Mouse (Mus musculus) kidney, postnatal 36 days (tissue): ENCODE measurements around the gene Tlnrd1.

ENCODE experiments used
- DNase-seq, 2 experiments: peaks; one replicate each; pipeline ENCODE4 v3.0.0; 2021 to 2022; ENCODE audit warnings: mixed read lengths in 2 of 2

Tlnrd1 gene

GRCm38 (mm10) chr7:83883276-83884020 lies 657 bp downstream of the Tlnrd1 start:
- DNase-seq = peak; percentile 86 to 89

GRCm38 (mm10) chr7:83882633-83883275 lies 1.4 kb downstream of the Tlnrd1 start:
- DNase-seq = peak; percentile 68 to 85

GRCm38 (mm10) chr7:83882150-83882632 lies 1.9 kb downstream of the Tlnrd1 start:
- peak in 1 of 2 experiments; percentile 27 for DNase-seq

DNA sequence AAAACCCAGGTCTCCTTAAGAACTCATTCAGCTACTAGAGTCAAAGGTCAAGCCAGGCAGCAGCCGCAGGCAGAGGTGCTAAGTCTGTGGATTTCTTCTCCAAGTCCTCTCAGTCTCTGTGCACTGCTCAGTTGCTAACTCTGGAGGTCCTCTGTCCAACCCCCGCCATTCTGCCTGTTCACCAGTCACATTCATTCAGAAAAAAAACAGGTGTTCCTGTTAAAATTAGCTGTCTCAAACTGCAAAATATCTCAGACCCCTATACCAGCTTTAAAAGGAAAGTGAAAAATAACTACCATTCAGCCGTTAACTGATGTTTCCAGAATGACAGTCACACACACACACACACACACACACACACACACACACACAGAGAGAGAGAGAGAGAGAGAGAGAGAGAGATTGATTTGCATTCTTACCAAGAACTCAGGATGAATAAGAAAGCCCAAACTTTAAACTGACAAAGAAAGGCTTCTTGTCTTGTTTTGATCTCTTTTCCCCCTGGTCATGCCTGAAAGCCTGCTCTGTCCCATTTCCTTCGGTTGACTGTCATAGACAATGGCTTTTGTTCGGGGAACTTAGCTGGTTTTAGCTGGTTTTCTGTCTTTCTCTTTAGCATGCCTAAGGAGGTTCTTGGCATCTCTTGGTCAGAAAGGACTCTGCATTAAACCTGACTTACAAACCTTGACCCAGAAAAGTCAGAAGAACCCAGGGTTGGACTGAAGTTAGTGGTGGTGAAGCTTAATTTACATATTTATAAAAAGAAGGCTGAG lies 5.2 kb downstream of the Tlnrd1 start:
- peak; percentile 38 to 47 for DNase-seq

DNA sequence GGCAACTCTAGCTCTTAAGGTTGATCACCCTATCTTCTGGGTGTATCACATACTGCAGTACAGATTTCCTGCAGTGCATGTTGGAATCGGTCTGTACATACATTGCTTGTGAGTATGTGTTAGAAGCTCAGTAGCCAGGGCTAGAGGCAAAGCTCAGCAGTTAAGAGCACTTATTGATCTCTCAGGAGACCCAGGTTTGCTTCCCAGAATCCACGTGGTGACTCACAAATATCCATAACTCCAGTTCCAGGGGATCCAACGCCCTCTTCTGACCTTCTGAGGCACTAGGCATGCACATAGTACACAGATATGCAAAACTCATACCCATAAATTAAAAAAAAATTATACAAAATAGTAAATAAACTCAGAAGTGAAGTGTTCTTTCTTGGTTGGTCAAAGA lies 7.0 kb downstream of the Tlnrd1 start:
- no peak for DNase-seq

DNA sequence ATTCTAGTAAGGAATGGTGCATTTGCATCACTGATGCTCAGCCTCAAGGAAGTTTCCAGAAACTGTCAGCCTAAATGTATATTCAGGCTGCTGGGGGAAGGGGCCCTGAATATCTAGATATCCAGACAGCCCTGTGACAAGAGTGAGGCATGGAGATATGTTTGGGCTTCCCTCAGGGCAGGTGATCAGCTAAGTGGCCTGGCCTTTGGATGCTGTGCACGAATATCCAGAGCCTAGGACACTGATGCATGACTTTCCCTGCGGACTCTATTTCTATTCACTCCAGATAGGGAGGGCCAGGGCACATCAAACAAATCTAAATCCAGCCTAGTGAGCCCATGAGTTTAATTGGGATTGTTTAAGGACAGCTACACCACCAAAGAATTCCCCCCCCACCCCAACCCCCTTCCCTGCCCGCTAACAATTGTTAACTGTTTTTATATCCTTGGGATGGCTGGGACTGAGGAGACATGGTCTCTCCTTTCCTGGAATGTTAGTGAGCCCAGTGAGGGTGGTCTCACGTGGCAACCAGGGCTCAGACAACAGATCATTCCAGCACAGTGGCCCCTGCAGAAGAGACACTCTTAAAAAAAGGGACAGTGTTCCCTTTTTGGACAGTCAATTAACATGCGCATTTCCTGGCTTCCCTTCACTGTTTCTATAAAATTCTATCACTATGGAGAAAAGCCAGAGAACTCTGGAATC lies 14.1 kb downstream of the Tlnrd1 start:
- DNase-seq = no peak

GRCm38 (mm10) chr7:83868200-83868599 lies 15.9 kb downstream of the Tlnrd1 start:
- no peak for DNase-seq

- no peak for DNase-seq
Observed at GRCm38 (mm10) chr7:83863554-83863953, 20.6 kb downstream of the Tlnrd1 start.

- DNase-seq = peak in 1 of 2 experiments; percentile 20
Observed at GRCm38 (mm10) chr7:83859378-83860083, 24.6 kb downstream of the Tlnrd1 start.

GRCm38 (mm10) chr7:83857921-83858320 lies 26.2 kb downstream of the Tlnrd1 start:
- DNase-seq = no peak

GRCm38 (mm10) chr7:83857208-83857488 lies 27.0 kb downstream of the Tlnrd1 start:
- DNase-seq = no peak

DNA sequence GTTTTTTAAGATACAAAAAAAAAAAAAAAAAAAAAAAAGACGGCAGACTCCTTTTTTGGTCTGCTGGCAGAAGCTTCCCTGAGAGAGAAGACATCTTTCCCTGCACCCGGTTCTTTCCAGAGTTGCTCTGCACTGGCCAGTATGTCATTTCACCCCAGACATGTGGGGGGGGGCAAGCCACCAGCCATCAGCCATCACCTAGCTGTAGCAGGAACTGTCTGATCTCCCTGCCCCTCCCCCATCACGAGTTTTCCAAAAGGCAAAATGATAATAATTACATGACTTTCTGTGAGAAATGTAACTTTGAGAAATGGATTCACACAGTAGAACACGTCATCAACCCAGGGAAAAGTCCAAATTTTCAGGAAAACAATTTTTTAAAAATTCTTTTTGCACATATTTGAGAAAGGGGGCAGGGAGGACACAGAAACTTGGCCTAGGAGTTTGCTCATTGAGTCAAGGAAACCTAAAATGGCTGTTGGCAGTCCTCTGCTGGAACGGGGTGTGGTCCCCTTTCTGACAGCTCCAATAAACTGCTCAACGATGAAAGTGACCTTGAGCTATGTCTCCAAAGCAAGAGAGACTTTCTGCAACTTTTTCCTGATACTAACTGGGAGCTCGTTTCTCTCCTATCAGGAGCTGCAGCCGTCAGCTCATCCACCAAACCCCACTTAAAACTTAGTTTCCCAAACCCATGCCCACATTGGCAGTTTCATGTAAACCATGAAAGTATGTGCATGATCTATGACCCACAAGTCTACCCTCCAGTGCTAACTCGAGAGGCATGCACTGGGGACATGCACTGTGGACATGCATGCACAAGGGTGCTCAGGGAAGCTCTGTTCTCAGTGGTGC lies 27.5 kb downstream of the Tlnrd1 start:
- no peak for DNase-seq

DNA sequence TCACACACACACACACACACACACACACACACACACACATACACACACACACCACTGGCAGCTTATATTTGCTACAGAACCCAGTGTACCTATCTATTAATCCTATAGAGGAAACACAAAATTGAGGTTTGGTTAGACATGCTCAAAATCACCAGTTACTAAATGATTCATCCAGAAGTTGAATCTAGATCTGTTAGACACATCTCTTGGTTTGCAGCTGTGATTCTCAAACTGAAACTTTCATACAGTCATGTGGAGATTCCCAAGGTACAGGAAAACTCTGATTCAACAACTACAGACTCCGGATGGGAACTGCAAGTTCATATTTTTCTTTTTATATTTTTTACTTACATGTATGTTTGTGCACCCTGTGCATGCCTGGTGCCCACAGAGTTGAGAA lies 28.9 kb downstream of the Tlnrd1 start:
- no peak for DNase-seq

DNA sequence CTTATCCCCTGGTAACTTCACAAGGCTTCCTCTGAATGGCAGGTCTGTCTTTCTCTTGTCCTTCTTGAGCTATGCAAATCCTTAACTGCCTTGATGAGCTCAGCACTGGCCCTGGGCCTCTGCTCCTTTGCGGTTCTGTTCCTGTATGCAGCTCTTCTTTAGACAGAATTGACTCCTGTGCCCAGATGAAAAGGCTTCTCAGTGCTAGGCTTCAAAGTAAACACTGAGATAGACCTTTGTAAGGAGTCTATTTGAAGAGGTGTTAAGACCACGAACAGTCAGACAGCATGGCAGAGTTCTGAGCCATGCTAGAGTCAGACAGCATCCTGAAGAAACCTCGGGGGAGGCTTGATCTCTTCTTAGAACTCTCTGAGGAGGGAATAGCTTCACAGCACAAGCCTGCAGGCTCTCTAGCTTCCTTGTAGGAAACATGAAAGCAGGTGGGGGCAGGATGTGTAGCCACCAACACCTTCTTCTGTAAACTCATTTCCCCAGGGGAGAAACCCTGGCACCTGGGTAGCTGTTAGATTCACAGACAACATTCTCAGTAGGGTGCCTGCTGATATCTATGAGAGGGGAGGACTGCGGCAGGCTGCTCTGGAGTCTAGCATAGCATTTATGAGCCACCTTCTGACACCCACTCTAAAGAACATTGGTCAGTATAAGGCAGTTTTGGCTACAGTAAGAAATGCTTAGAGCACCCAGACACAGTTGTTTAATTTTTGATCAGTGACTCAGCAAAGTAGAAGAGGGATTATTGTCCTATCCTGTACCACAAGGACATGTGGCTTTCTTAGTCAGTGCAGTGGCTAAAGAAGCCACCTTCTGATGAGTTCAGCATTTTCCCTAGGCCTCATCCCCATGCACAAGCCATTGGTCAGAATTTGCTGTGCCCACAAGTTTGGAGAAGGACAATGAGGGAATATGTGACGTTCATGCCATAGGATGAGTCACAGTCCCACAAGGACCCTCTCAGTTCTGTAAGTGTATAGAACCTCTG lies 31.4 kb downstream of the Tlnrd1 start:
- no peak for DNase-seq

- DNase-seq = no peak
Observed at GRCm38 (mm10) chr7:83851569-83852380, 32.3 kb downstream of the Tlnrd1 start.

- DNase-seq = peak; percentile 74 to 87
Observed at GRCm38 (mm10) chr7:83847187-83848075, 36.7 kb downstream of the Tlnrd1 start.

GRCm38 (mm10) chr7:83844807-83845206 lies 39.3 kb downstream of the Tlnrd1 start:
- DNase-seq = no peak
